Mouse (Mus musculus) heart, embryonic 16.5 days (tissue): Measurements from ENCODE around the gene Cnp. TPM values are rescaled to one million over a fixed set of nuclear protein-coding genes. Genes with fewer than 3 reads are reported as not detected.

Source experiments
- ATAC-seq: fragments of 200-750 bp; cut with Nextera tagmentation; replicated peaks from 2 replicates; pipeline ENCODE4 v1.8.0; 2017; ENCODE audit warnings: moderate number of reproducible peaks; ENCODE audit not compliant: insufficient read depth, low FRiP score; ENCODE audit errors: extremely low read depth
- H3K27ac ChIP-seq: fragments of 300-500 bp; sonication (generic); 2 replicates; pipeline ENCODE4 v1.5.1; 2014; ENCODE audit warnings: mild to moderate bottlenecking, low read length, control low read depth, moderate library complexity
- H3K27me3 ChIP-seq: fragments of 300-500 bp; sonication (generic); 2 replicates; pipeline ENCODE4 v1.6.1; 2014; ENCODE audit warnings: low read length, mixed read lengths; ENCODE audit not compliant: control insufficient read depth, insufficient read depth
- H3K36me3 ChIP-seq: fragments of 300-500 bp; sonication (generic); 2 replicates; pipeline ENCODE4 v1.6.1; 2014; ENCODE audit not compliant: control insufficient read depth, insufficient read depth
- H3K4me1 ChIP-seq: fragments of 300-500 bp; sonication (generic); 2 replicates; pipeline ENCODE4 v1.6.1; 2014; ENCODE audit warnings: low read length, mixed read lengths; ENCODE audit not compliant: control insufficient read depth, insufficient read depth
- H3K4me2 ChIP-seq: fragments of 300-500 bp; sonication (generic); 2 replicates; pipeline ENCODE4 v1.6.1; 2014; ENCODE audit warnings: low read depth, mild to moderate bottlenecking, control low read depth, low read length
- H3K4me3 ChIP-seq: fragments of 300-500 bp; sonication (generic); 2 replicates; pipeline ENCODE4 v1.5.1; 2014; ENCODE audit warnings: mild to moderate bottlenecking, control low read depth, low read length
- H3K9ac ChIP-seq: fragments of 300-500 bp; sonication (generic); 2 replicates; pipeline ENCODE4 v1.6.1; 2014; ENCODE audit warnings: low read length, control low read depth
- H3K9me3 ChIP-seq: fragments of 300-500 bp; sonication (generic); replicated peaks from 2 replicates; pipeline ENCODE4 v1.6.1; 2016; ENCODE audit warnings: low read length; ENCODE audit not compliant: control insufficient read depth
- WGBS: fragments of 180-500 bp; shearing (Covaris S2); extraction: QIAGEN DNeasy Blood & Tissue Kit; methylation state at CpG from one replicate; pipeline ENCODE4 v1.1.7; 2014; 5-methylcytosine and 5-hydroxymethylcytosine counted together
- polyA plus RNA-seq: library from polyadenylated mRNA; unstranded; fragments of >200 nt; fragmentation: Nextera tagmentation; extraction: Ambion mirVana; gene quantifications from 2 replicates; pipeline ENCODE4 v1.2.1, GENCODE M21; 2015

Cnp gene
- polyA plus RNA-seq: 24.8 and 32.1 TPM in 2 replicates

DNA sequence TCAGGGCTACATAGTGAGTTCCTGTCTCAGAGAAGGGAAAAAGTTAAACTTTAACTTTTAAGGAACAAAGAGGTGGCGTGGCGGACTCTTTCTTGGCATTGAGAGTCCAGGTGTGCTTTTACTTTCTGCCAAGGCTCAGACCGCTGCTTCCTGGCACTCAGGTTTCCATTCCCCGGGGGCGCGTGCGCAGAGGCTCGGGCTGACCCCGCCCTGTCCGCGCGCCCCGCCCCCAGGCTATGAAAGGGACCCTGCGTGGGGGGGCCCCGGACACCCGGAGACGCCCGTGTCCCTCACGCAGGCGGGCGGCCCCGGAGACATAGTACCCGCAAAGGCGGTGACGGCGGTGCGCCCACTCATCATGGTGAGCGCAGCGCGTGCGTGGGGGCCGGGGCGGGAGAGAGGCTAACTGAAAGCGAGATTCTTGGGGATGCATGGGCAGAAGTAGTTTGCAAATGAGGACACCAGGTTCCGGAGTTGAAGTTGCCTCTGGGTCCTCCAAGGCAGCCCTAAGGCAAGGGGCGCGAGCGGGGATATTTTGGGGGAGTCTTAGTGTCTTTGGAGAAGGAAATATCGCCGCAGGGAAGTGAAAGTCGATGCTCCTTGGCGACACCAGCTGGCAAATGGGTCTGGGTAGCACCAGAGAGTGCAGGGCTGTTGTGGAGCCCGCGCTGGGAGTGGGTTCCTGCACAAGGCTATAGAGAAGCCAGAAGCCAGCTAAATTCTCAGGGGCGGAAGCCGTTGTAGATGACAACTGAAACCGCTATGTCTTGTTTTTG, at the start of gene Cnp:
Cnp (plus strand) TSS at position 197 of the 776 bp plus-strand sequence.
- H3K27ac ChIP-seq: peak within 1 kb of the TSS; percentile 80
- no peaks in the 10 kb centered on the region for H3K27me3 ChIP-seq
- peaks cover 18% of the 10 kb centered on the region for H3K4me1 ChIP-seq
- H3K36me3 ChIP-seq: peaks cover 4% of the 10 kb centered on the region; the same call in 1 of the 2 replicates
- peak within 1 kb of the TSS; percentile 83 for H3K9ac ChIP-seq
- peak; percentile 88 for ATAC-seq
- H3K9me3 ChIP-seq: no peaks in the 10 kb centered on the region
- WGBS: 2% methylated on average over 47 of the region's 47 CpGs
- H3K4me2 ChIP-seq: peak within 1 kb of the TSS; percentile 69
- H3K4me3 ChIP-seq: peak within 1 kb of the TSS; percentile 87

DNA sequence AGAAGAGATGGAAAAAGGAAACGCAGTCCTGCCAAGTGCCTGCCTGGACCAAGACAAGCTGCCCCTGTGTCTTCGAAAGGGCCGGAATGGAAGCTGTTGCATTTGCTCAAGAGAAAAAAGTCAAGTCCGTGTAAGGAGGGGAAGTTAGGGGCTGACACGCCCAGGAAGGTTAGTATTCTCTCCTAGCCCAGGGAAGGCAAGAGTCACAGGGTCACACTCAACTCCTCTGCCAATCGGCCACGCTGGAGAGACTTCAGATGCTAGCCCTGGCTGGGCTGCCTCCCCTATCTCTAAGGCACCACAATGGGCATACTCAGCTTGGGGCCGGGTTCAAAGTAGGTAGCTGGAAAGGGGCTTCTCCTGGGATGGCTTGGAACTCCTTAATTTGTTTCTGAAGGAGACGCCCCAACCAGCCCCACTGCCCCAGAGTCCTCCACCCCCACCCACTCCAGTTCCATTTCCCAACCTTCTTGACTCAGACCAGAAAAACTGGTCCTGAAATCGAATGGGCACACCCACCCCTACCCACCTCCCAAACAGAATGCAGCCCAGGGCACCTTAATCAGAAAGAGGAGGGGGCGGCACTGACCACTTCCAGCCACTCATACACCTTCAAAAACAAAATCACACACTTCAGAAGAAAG, 49.6 kb upstream of the Cnp start:
- Histone ChIP-seq H3K4me2 (peak overlapping the region; percentile 6; the same call in 1 of the 2 replicates), H3K4me3 (no peak overlapping the region), H3K27me3 (no peaks in the 10 kb centered on the region), H3K9me3 (no peaks in the 10 kb centered on the region), H3K9ac (no peak overlapping the region), H3K27ac (no peak overlapping the region), H3K4me1 (peaks cover 32% of the 10 kb centered on the region), H3K36me3 (peaks cover 25% of the 10 kb centered on the region)
- ATAC-seq: no peak
- 63% methylated on average over 11 of the region's 11 CpGs for WGBS

DNA sequence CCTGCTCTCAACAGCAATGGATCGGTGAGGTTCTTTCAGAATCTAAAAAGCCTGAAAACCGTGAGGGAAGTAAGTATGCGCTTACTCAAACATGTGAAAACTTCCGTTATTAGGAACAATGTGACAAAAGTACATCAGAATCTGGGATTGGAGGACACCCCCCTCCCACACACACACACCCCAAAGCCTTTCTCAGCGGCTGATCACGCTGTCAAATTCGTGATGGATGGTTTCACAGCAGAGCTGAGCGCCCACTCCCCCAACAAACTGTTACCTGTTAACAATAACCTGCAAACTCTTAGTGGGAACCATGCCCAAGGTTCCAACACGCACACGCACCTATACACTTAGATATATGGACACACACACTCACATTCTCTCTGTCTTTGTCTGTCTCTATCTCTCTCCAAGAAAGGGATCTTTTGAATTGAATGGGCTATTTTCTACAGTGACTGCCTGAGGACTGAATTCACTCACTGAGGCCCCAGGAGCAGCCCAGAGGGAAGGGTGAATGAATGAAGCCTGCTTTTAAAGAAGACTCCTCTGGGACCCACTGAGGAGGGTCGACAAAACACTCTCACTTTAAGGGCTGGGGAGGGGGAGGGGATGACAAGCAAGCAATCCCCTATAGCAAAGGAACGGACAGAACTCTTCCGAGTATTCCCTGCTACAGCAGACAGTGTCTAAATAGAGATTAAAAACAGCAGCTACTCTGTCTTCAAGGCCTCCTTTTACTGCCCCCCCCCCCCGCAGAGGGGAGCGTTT, 48.5 kb upstream of the Cnp start:
- peaks cover 32% of the 10 kb centered on the region for H3K4me1 ChIP-seq
- H3K9me3 ChIP-seq: no peaks in the 10 kb centered on the region
- peak overlapping the region; percentile 70 for H3K4me2 ChIP-seq
- H3K9ac ChIP-seq: peak overlapping the region; percentile 76
- no peak overlapping the region for H3K27ac ChIP-seq
- ATAC-seq: no peak
- peaks cover 23% of the 10 kb centered on the region for H3K36me3 ChIP-seq
- H3K27me3 ChIP-seq: no peaks in the 10 kb centered on the region
- peak overlapping the region; percentile 66 for H3K4me3 ChIP-seq
- WGBS: 38% methylated on average over 15 of the region's 15 CpGs

DNA sequence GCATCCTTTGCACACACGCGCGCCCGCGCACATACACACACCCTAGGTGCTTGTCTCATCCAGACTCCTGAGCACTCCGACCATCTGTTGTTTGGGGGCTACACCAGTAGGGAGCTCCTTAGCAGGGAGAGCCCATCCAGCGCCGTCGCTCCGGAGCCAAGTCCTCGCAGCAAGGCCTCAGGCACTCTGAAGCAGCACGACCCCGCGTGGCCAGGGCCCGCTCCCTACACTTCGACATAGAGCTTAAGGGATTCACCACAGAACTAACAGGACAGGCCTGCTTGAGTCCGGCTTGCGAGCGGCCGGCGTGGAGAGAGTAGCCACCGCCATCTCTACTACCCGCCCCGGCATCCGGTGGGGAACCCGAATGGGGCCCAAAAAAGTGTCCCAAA, 47.6 kb upstream of the Cnp start:
- Histone ChIP-seq H3K27ac (peak overlapping the region; percentile 76), H3K27me3 (no peaks in the 10 kb centered on the region), H3K4me2 (peak overlapping the region; percentile 70), H3K4me3 (peak overlapping the region; percentile 66), H3K9ac (peak overlapping the region; percentile 76), H3K4me1 (peaks cover 32% of the 10 kb centered on the region), H3K36me3 (peaks cover 15% of the 10 kb centered on the region), H3K9me3 (no peaks in the 10 kb centered on the region)
- under 1% methylated on average over 26 of the region's 26 CpGs for WGBS
- ATAC-seq: peak; percentile 19

DNA sequence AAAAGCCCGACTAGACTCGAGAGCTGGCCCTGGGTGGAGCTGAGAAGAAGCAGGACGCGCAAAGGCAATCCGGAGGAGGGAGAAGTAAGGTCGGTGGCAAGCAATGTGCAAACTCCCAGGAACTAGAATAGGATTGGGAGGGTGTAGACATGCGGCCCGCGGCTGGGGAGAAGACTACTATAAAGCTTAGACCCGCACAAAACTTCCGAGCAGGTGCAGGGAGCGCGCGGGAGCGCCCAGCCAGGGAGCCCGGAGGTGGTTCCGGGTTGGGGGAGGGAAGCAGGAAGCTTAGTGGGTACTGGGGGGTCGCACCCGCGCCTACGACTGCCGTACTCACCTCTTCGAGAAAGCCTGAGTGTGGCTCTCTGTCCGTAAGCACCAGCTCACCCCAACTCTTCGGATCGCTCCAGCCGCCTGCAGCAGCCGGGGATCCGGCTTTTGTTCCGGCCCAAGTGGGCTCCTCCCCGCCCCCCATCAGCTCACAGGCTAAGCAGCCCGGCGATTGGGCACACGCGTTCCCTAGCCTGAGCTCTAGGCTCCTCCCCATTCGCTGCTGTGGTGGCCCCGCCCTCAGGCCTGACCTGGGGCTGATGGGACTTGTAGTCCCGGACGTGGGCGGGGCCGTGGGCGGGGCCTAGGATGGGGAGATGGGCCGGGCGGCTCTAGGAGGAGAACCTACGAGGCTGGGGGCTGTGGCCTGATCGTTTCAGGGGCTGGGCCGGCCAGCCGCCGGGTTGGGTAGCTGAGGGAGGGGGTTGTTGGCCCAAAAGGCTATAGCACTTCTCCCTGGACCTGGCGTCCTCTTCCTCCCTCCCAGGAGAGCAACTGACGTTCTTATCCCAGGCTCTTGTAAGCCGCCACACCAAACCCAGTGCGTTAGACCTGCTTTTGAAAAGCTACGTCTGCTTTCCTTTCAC, 47.0 kb upstream of the Cnp start, which contains the start of gene Acly:
Acly (minus strand) TSS at position 543 of the 917 bp plus-strand sequence.
- Histone ChIP-seq H3K36me3 (peaks cover 9% of the 10 kb centered on the region), H3K9ac (peak within 1 kb of the TSS; percentile 76), H3K4me1 (peaks cover 32% of the 10 kb centered on the region), H3K27me3 (no peaks in the 10 kb centered on the region), H3K4me3 (peak within 1 kb of the TSS; percentile 66), H3K9me3 (no peaks in the 10 kb centered on the region), H3K27ac (peak within 1 kb of the TSS; percentile 76), H3K4me2 (peak within 1 kb of the TSS; percentile 70)
- ATAC-seq: peak; percentile 100
- under 1% methylated on average over 54 of the region's 54 CpGs for WGBS

DNA sequence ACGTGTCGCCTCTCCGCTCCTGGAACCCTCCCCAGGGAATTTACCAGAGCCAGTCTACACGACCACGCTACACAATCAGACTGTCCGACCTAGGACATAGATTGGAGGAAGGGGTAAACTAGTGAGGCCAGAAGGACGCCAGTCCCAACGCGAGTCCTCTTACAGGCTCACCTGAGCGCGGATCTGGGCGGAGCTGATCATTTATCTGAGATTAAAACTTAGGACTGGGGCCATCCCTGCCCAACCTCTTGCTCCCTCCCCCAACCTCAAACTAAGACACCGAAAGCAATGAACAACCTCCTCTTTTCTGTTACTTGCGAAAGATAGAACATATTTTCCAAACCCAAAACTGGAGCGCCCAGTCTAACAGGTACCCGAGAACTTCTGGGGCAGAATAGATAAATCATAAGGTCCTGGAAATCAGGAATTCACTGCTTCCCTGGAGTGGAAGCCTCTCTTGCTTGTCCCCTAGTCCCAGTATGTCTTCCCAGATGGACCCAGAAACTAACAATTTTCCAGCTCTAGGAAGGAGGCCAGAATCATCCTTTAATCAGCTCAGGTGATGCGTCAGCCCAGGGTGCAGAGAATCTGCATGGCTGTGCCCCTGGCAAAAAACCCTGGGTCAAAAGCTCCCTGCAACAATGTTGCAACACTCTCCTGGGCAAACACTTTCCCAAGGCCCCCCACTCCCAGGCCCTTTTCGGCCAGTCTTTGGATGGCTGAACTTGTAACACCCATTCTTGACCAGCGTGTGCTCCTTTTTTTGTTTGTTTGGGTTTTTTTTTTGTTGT, 46.1 kb upstream of the Cnp start:
- Histone ChIP-seq H3K4me3 (peak overlapping the region; percentile 66), H3K4me2 (peak overlapping the region; percentile 70), H3K27ac (peak overlapping the region; percentile 67), H3K9me3 (no peaks in the 10 kb centered on the region), H3K36me3 (peaks cover under 1% of the 10 kb centered on the region; the same call in 1 of the 2 replicates), H3K4me1 (peaks cover 32% of the 10 kb centered on the region), H3K9ac (peak overlapping the region; percentile 76), H3K27me3 (no peaks in the 10 kb centered on the region)
- 27% methylated on average over 19 of the region's 19 CpGs for WGBS
- ATAC-seq: peak; percentile 20; the same call in 1 of the 2 replicates

DNA sequence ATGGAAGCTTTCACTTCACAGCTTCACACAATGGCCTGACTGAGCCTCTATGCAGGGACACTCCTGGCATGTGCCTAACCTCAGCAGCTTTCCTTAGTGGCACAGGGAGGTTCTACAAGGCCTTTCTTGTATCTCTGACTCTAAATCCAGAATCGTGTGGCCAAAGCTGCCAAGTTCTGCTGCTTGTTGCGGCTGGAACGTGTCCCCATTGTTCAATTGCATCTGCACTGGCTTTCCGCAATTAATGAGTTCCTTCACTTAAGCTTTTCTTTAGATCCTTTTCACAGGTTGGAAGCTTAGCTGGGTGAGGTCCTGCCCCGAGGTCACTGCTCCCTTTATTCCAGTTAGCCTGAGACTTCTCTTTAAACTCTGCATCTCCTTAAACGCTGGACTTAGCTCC, 40.8 kb upstream of the Cnp start:
- no peaks in the 10 kb centered on the region for H3K36me3 ChIP-seq
- H3K4me2 ChIP-seq: no peak overlapping the region
- H3K4me1 ChIP-seq: no peaks in the 10 kb centered on the region
- no peak overlapping the region for H3K9ac ChIP-seq
- WGBS: 76% methylated on average over 6 of the region's 6 CpGs
- no peaks in the 10 kb centered on the region for H3K27me3 ChIP-seq
- no peak overlapping the region for H3K4me3 ChIP-seq
- H3K27ac ChIP-seq: no peak overlapping the region
- no peaks in the 10 kb centered on the region for H3K9me3 ChIP-seq
- no peak for ATAC-seq
